Mouse (Mus musculus): ENCODE data around the gene Gm15294. TPM values are rescaled to one million over a fixed set of nuclear protein-coding genes. Genes with fewer than 3 reads are reported as not detected.

Gm15294 gene
- total RNA-seq (2021) (not detected), polyA plus RNA-seq (2012; rRNA removed) (not detected in 2 replicates)
- long read RNA-seq: 0 reads

GRCm38 (mm10) chrX:141875135-141875534, at the start of gene Gm15294:
Gene Gm15294, minus strand, starts transcription at chrX:141875235.
- no peak for DNase-seq

- no peak for DNase-seq
Observed at GRCm38 (mm10) chrX:141884336-141885048, 9.5 kb upstream of the Gm15294 start.

GRCm38 (mm10) chrX:141874024-141874423, 1.0 kb downstream of the Gm15294 start:
- no peak for DNase-seq

GRCm38 (mm10) chrX:141873597-141873996, 1.4 kb downstream of the Gm15294 start:
- DNase-seq: no peak

GRCm38 (mm10) chrX:141855684-141856396, 19.2 kb downstream of the Gm15294 start:
- DNase-seq: no peak

Other genes starting within 250 kb of the Gm15294 start
- gene Irs4, start 150.0 kb downstream of the Gm15294 start, total RNA-seq (2021): not detected
- 0.01 TPM in 1 of 2 replicates, not detected in the other for gene Irs4, start 150.0 kb downstream of the Gm15294 start, polyA plus RNA-seq (2012; rRNA removed)